Mouse (Mus musculus) layer of hippocampus, adult 8-10 months (tissue): ENCODE results near the gene Cnn2. TPM values are rescaled to one million over a fixed set of nuclear protein-coding genes. Genes with fewer than 3 reads are reported as not detected.
"Not testable (repeated sequence)": the region's sequence is repeated elsewhere in the genome, so short reads cannot be mapped to it uniquely, and the experiment has no call there.

Source experiments
- DNase-seq, 2 experiments: peaks; one replicate each; pipeline ENCODE4 v3.0.0; 2022; ENCODE audit warnings: low spot score in 2 of 2
- total RNA-seq, 4 experiments: library from RNA; stranded (reverse); gene quantifications; 2 replicates each; pipeline ENCODE4 v1.2.4; 2022

The Cnn2 gene
- total RNA-seq, 4 experiments from 2014 or later = 5.3 to 9.8 (median 6.6) TPM

GRCm38 (mm10) chr10:80035686-80036085, 47.3 kb downstream of the Cnn2 start:
- DNase-seq = no peak

GRCm38 (mm10) chr10:80036832-80037231, 48.4 kb downstream of the Cnn2 start:
- no peak for DNase-seq

- DNase-seq = peak; percentile 98
Measured at GRCm38 (mm10) chr10:80039559-80039979, 51.2 kb downstream of the Cnn2 start, which contains the start of gene Polr2e. Polr2e (minus strand) TSS chr10:80039795.

- not testable (repeated sequence) for DNase-seq
Measured at GRCm38 (mm10) chr10:80041409-80042060, 53.2 kb downstream of the Cnn2 start.

- no peak for DNase-seq
Measured at GRCm38 (mm10) chr10:80044087-80044486, 55.7 kb downstream of the Cnn2 start.

- DNase-seq = not testable (repeated sequence)
Measured at GRCm38 (mm10) chr10:80045364-80045763, 57.0 kb downstream of the Cnn2 start.

Other genes starting within 250 kb of the Cnn2 start
- gene Polrmt, start 242.0 kb upstream of the Cnn2 start, total RNA-seq = 10 to 100 TPM; 44.5 to 58.2 (median 51.3) TPM
- 1 to 10 TPM; 1.7 to 4.6 (median 2.4) TPM for gene Fgf22, start 233.5 kb upstream of the Cnn2 start, total RNA-seq
- gene Rnf126, start 221.6 kb upstream of the Cnn2 start, total RNA-seq = 10 to 100 TPM; 72.4 to 82.9 (median 75.8) TPM
- gene Fstl3, start 211.3 kb upstream of the Cnn2 start, total RNA-seq = 1 to 10 TPM; 2.2 to 2.9 (median 2.4) TPM
- gene Prss57, start 197.6 kb upstream of the Cnn2 start, total RNA-seq = under 1 TPM in 3 of 4 experiments, not detected in 1; 0.43 to 0.83 (median 0.50) TPM
- gene Palm, start 195.0 kb upstream of the Cnn2 start, total RNA-seq = 100 to 1,000 TPM; 244 to 264 (median 260) TPM
- gene Misp, start 167.6 kb upstream of the Cnn2 start, total RNA-seq = 1 to 10 TPM in 2 of 4 experiments, not detected in 2; 1.6 to 1.9 TPM
- gene Ptbp1, start 134.2 kb upstream of the Cnn2 start, total RNA-seq = 10 to 100 TPM; 67.7 to 76.4 (median 73.7) TPM
- gene Prtn3, start 114.1 kb upstream of the Cnn2 start, total RNA-seq = 1 to 10 TPM; 1.2 to 2.3 (median 1.5) TPM
- 10 to 100 TPM; 34.6 to 41.0 (median 38.0) TPM for gene Plppr3, start 114.0 kb upstream of the Cnn2 start, total RNA-seq
- gene Elane, start 102.3 kb upstream of the Cnn2 start, total RNA-seq = not detected
- under 1 TPM in 1 of 4 experiments, not detected in 3; 0.39 TPM for gene Cfd, start 97.7 kb upstream of the Cnn2 start, total RNA-seq
- 10 to 100 TPM; 50.4 to 61.2 (median 57.1) TPM for gene Med16, start 79.7 kb upstream of the Cnn2 start, total RNA-seq
- gene Gm26602, start 77.7 kb upstream of the Cnn2 start, total RNA-seq = not detected
- gene Kiss1r, start 71.6 kb upstream of the Cnn2 start, total RNA-seq = 1 to 10 TPM; 6.3 to 8.3 (median 7.6) TPM
- gene R3hdm4, start 67.4 kb upstream of the Cnn2 start, total RNA-seq = 100 to 1,000 TPM; 340 to 392 (median 347) TPM
- 10 to 100 TPM in 1 of 4 experiments, 1 to 10 TPM in 3; 6.6 to 11.8 (median 7.5) TPM for gene Arid3a, start 61.5 kb upstream of the Cnn2 start, total RNA-seq
- gene Wdr18, start 28.4 kb upstream of the Cnn2 start, total RNA-seq = 10 to 100 TPM; 42.9 to 50.8 (median 48.6) TPM
- gene Grin3b, start 17.9 kb upstream of the Cnn2 start, total RNA-seq = under 1 TPM in 2 of 4 experiments, not detected in 2; 0.19 to 0.20 TPM
- 100 to 1,000 TPM; 111 to 119 (median 116) TPM for gene Tmem259, start 4.3 kb upstream of the Cnn2 start, total RNA-seq
- 10 to 100 TPM; 12.4 to 13.6 (median 13.3) TPM for gene Abca7, start 7.9 kb downstream of the Cnn2 start, total RNA-seq
- 10 to 100 TPM in 2 of 4 experiments, 1 to 10 TPM in 2; 2.8 to 14.1 (median 8.2) TPM for gene Arhgap45, start 28.1 kb downstream of the Cnn2 start, total RNA-seq
- 10 to 100 TPM; 64.2 to 86.7 (median 75.4) TPM for gene Polr2e, start 51.2 kb downstream of the Cnn2 start, total RNA-seq
- gene Gpx4, start 58.6 kb downstream of the Cnn2 start, total RNA-seq = 100 to 1,000 TPM; 433 to 528 (median 468) TPM
- gene Sbno2, start 117.0 kb downstream of the Cnn2 start, total RNA-seq = 10 to 100 TPM; 19.9 to 52.8 (median 29.8) TPM
- 100 to 1,000 TPM in 1 of 4 experiments, 10 to 100 TPM in 3; 94.2 to 111 (median 96.5) TPM for gene Stk11, start 127.2 kb downstream of the Cnn2 start, total RNA-seq
- gene Atp5d, start 150.0 kb downstream of the Cnn2 start, total RNA-seq = 100 to 1,000 TPM; 315 to 328 (median 323) TPM
- gene Cbarp, start 152.3 kb downstream of the Cnn2 start, total RNA-seq = 100 to 1,000 TPM; 295 to 345 (median 308) TPM
- gene Midn, start 159.7 kb downstream of the Cnn2 start, total RNA-seq = 10 to 100 TPM; 47.2 to 63.6 (median 58.0) TPM
- gene Cirbp, start 177.4 kb downstream of the Cnn2 start, total RNA-seq = 100 to 1,000 TPM in 2 of 4 experiments, 10 to 100 TPM in 2; 75.7 to 148 (median 96.4) TPM
- 1 to 10 TPM; 1.8 to 9.0 (median 6.2) TPM for gene 1600002K03Rik, start 184.4 kb downstream of the Cnn2 start, total RNA-seq
- 1 to 10 TPM; 7.4 to 8.3 (median 7.9) TPM for gene Efna2, start 190.9 kb downstream of the Cnn2 start, total RNA-seq
- gene Mum1, start 237.8 kb downstream of the Cnn2 start, total RNA-seq = 10 to 100 TPM; 44.5 to 51.5 (median 45.6) TPM